Mouse (Mus musculus) cerebellum, adult 2 months (tissue): ENCODE data around the gene Mrps6.

Experiments
- CTCF ChIP-seq: fragments of 200-500 bp; IDR thresholded peaks from 2 replicates; pipeline ENCODE4 v1.5.1; 2011; ENCODE audit warnings: low read depth, mild to moderate bottlenecking, control low read depth, low read length, moderate library complexity, borderline replicate concordance; ENCODE audit not compliant: insufficient read depth
- POLR2A ChIP-seq: fragments of 200-500 bp; IDR thresholded peaks from 2 replicates; pipeline ENCODE4 v1.6.1; 2011; ENCODE audit warnings: low read length, control low read depth, borderline replicate concordance; ENCODE audit not compliant: insufficient read depth

GRCm38 (mm10) chr16:92057852-92058643 is at the start of gene Mrps6, which contains the start of the genes Gm49711 and Slc5a3:
- TF ChIP-seq CTCF (no peak), POLR2A (peak; percentile 98)
